Mouse (Mus musculus) thymus, adult 2 months (tissue): ENCODE measurements around the gene Rnf187.

ENCODE experiments used
- CTCF ChIP-seq: fragments of 200-500 bp; IDR thresholded peaks from 2 replicates; pipeline ENCODE4 v1.5.1; 2012; ENCODE audit warnings: mild to moderate bottlenecking, control low read depth, low read length, moderate library complexity, borderline replicate concordance; ENCODE audit not compliant: control insufficient read depth, poor library complexity, insufficient read depth; ENCODE audit errors: extremely low read depth
- POLR2A ChIP-seq: fragments of 200-500 bp; IDR thresholded peaks from 2 replicates; pipeline ENCODE4 v1.6.1; 2012; ENCODE audit warnings: mild to moderate bottlenecking, low read length, control low read depth, moderate library complexity; ENCODE audit not compliant: control insufficient read depth, poor library complexity, insufficient read depth; ENCODE audit errors: extremely low read depth

- TF ChIP-seq POLR2A (peak; percentile 82; the same call in 1 of the 2 replicates), CTCF (peak; percentile 73; the same call in 1 of the 2 replicates)
Measured at GRCm38 (mm10) chr11:58954420-58955142, 15.9 kb upstream of the Rnf187 start, which contains the start of the genes Hist3h2a and Trim17.
